Mouse (Mus musculus) CH12.LX (cell line): ENCODE measurements at regions not wholly inside any gene's neighbourhood (a gene's known extent, or its start where the extent isn't known, plus 50 kb on each side); places are given as distances from the start of the nearest gene placed in this dataset.

Experiments used
- DNase-seq: peaks from one replicate; pipeline ENCODE4 v3.0.0-alpha.2; 2013; ENCODE audit errors: extremely low read depth
- H3K27ac ChIP-seq: 2 replicates; pipeline ENCODE4 v1.5.1; 2012; ENCODE audit warnings: low read depth, mild to moderate bottlenecking, control low read depth, moderate library complexity; ENCODE audit not compliant: insufficient read depth
- H3K27me3 ChIP-seq: replicated peaks from 2 replicates; pipeline ENCODE3; 2012; ENCODE audit warnings: inconsistent platforms
- H3K36me3 ChIP-seq, 2 experiments: replicated peaks in 1 of 2; 2 replicates each; pipeline versions ENCODE3 to v1.6.1; 2012; ENCODE audit warnings: inconsistent platforms in 1 of 2, low read length in 1 of 2, mild to moderate bottlenecking in 1 of 2, mixed read lengths in 1 of 2, moderate library complexity in 1 of 2; ENCODE audit not compliant: control insufficient read depth in 1 of 2, insufficient read depth in 1 of 2
- H3K4me1 ChIP-seq, 2 experiments: 2 replicates each; pipeline ENCODE4 v1.6.1; 2012; ENCODE audit warnings: inconsistent platforms in 1 of 2, moderate library complexity in 1 of 2; ENCODE audit not compliant: insufficient read depth in 2 of 2, control insufficient read depth in 1 of 2
- H3K4me2 ChIP-seq: 2 replicates; pipeline ENCODE4 v1.6.1; 2012; ENCODE audit warnings: low read depth, mild to moderate bottlenecking, control low read depth; ENCODE audit not compliant: poor library complexity, insufficient read depth, severe bottlenecking
- H3K4me3 ChIP-seq, 3 experiments: fragments of 150-350 bp in 1 of 3; sonication (generic) in 1 of 3; replicated peaks in 1 of 3; 2 replicates each; pipeline versions ENCODE3 to v1.5.1; 2011 to 2012; ENCODE audit warnings: low read depth in 2 of 3, low read length in 2 of 3, mild to moderate bottlenecking in 2 of 3, moderate library complexity in 2 of 3, control low read depth in 1 of 3, improper control_type of control experiment in 1 of 3, inconsistent platforms in 1 of 3, mixed read lengths in 1 of 3; ENCODE audit not compliant: poor library complexity in 1 of 3
- H3K79me2 ChIP-seq: replicated peaks from 2 replicates; pipeline ENCODE4 v1.6.1; 2012; ENCODE audit warnings: mild to moderate bottlenecking, moderate library complexity; ENCODE audit not compliant: control insufficient read depth, poor library complexity, insufficient read depth, severe bottlenecking; ENCODE audit errors: extremely low read depth
- H3K9ac ChIP-seq: 2 replicates; pipeline ENCODE4 v1.6.1; 2012; ENCODE audit warnings: low read depth, mild to moderate bottlenecking, control low read depth, moderate library complexity; ENCODE audit not compliant: insufficient read depth
- H3K9me3 ChIP-seq: replicated peaks from 2 replicates; pipeline ENCODE3; 2012; ENCODE audit warnings: low read length, inconsistent platforms, mixed read lengths
- BHLHE40 ChIP-seq: IDR thresholded peaks from 2 replicates; pipeline ENCODE4 v1.6.1; 2011; ENCODE audit warnings: mild to moderate bottlenecking, low read depth, low read length, improper control_type of control experiment
- CHD1 ChIP-seq: IDR thresholded peaks from 2 replicates; pipeline ENCODE4 v1.6.1; 2012; ENCODE audit warnings: low read depth, low read length, improper control_type of control experiment, inconsistent platforms
- CHD2 ChIP-seq: IDR thresholded peaks from 2 replicates; pipeline ENCODE4 v1.6.1; 2011; ENCODE audit warnings: low read length, improper control_type of control experiment
- CTCF ChIP-seq, 2 experiments: IDR thresholded peaks in 1 of 2; conservative IDR thresholded peaks in 1 of 2; 2 replicates each; pipeline ENCODE4 v1.5.1; 2011 to 2012; ENCODE audit warnings: low read depth in 2 of 2, low read length in 2 of 2, improper control_type of control experiment in 1 of 2, inconsistent platforms in 1 of 2, mild to moderate bottlenecking in 1 of 2, moderate library complexity in 1 of 2
- E2F4 ChIP-seq: IDR thresholded peaks from 2 replicates; pipeline ENCODE4 v1.6.1; 2011; ENCODE audit warnings: low read depth, low read length, improper control_type of control experiment; ENCODE audit not compliant: insufficient replicate concordance
- ETS1 ChIP-seq: conservative IDR thresholded peaks from 2 replicates; pipeline ENCODE4 v1.6.1; 2012; ENCODE audit warnings: low read depth, mild to moderate bottlenecking, inconsistent platforms, low read length, improper control_type of control experiment, moderate library complexity
- HCFC1 ChIP-seq: IDR thresholded peaks from 2 replicates; pipeline ENCODE4 v1.6.1; 2012; ENCODE audit warnings: low read depth, mild to moderate bottlenecking, inconsistent platforms, low read length, improper control_type of control experiment
- IRF4 ChIP-seq: IDR thresholded peaks from 2 replicates; pipeline ENCODE4 v1.6.1; 2014; ENCODE audit warnings: low read depth, mild to moderate bottlenecking, inconsistent platforms, low read length, improper control_type of control experiment
- JUND ChIP-seq: conservative IDR thresholded peaks from 2 replicates; pipeline ENCODE4 v1.6.1; 2011; ENCODE audit warnings: low read depth, low read length, improper control_type of control experiment
- MEF2A ChIP-seq: IDR thresholded peaks from 2 replicates; pipeline ENCODE4 v1.6.1; 2014; ENCODE audit warnings: low read depth, mild to moderate bottlenecking, inconsistent platforms, low read length, improper control_type of control experiment, borderline replicate concordance
- MXI1 ChIP-seq: IDR thresholded peaks from 2 replicates; pipeline ENCODE4 v1.6.1; 2011; ENCODE audit warnings: mild to moderate bottlenecking, low read depth, low read length, improper control_type of control experiment
- MYC ChIP-seq: IDR thresholded peaks from 2 replicates; pipeline ENCODE4 v1.6.1; 2011; ENCODE audit warnings: low read depth, mild to moderate bottlenecking, improper control_type of control experiment, low read length
- POLR2A ChIP-seq: IDR thresholded peaks from 2 replicates; pipeline ENCODE4 v1.6.1; 2011; ENCODE audit warnings: low read depth, mild to moderate bottlenecking, improper control_type of control experiment, low read length
- POLR2AphosphoS2 ChIP-seq: IDR thresholded peaks from 2 replicates; pipeline ENCODE4 v1.6.1; 2011; ENCODE audit warnings: low read depth, low read length, improper control_type of control experiment
- RAD21 ChIP-seq: IDR thresholded peaks from 2 replicates; pipeline ENCODE4 v1.6.1; 2011; ENCODE audit warnings: low read depth, mild to moderate bottlenecking, low read length, improper control_type of control experiment, moderate library complexity
- UBTF ChIP-seq: IDR thresholded peaks from 2 replicates; pipeline ENCODE4 v1.6.1; 2012; ENCODE audit warnings: low read depth, mild to moderate bottlenecking, inconsistent platforms, low read length, improper control_type of control experiment, moderate library complexity
- USF1 ChIP-seq: IDR thresholded peaks from 2 replicates; pipeline ENCODE4 v1.6.1; 2014; ENCODE audit warnings: low read depth, mild to moderate bottlenecking, inconsistent platforms, low read length, improper control_type of control experiment
- ZNF384 ChIP-seq: IDR thresholded peaks from 2 replicates; pipeline ENCODE4 v1.6.1; 2012; ENCODE audit warnings: low read depth, low read length, improper control_type of control experiment, inconsistent platforms
- dilution Hi-C: fragments of 300-500 bp; cut with MboI; formaldehyde crosslinking; loops from 2 replicates; pipeline ENCODE4 v1.14.3; 2020; ENCODE audit warnings: low sequenced_read_pairs; ENCODE audit not compliant: extremely low pct_unique_long_range_greater_than_20kb, extremely low pct_ligation_motif_present
- in situ Hi-C: fragments of 300-500 bp; cut with MboI; formaldehyde crosslinking; loops from 3 replicates; pipeline ENCODE4 v1.14.3; 2019; ENCODE audit warnings: low sequenced_read_pairs, low pct_ligation_motif_present, low pct_unique_long_range_greater_than_20kb, mixed read lengths

DNA sequence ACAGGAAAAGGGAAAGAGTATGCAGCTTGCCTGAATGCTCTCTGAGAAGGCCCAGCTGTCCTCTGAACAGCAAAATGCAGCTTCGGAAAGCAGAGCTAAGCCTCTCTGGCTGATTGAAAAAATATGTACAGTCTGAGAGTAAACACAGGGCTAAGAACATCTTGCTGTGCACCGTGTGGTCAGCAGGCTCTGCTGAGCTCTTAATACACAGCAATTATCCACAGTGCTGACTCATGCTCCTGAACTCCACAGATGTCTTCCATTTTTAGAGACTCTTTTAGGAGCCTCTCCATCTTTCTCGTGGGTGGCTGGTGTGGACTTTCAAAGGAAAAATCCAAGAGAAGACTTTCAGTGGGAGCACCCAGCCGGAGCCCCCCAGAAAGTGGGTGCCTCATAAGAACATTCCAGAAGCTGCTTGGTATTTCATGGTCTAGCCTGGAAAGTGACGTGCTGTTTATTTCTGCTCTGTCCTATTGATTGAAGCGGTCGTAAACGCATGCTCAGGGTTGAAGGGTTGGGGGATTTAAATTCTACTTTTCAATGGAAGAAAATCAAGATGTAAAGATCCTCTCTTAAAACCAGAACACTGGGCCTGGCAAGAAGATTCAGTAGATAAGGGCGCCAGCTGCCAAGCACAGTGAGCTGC lies 209.5 kb downstream of the Mreg start:
- H3K9me3 ChIP-seq, result no peaks in the 10 kb centered on the region
- H3K27me3 ChIP-seq, result no peaks in the 10 kb centered on the region
- H3K4me1 ChIP-seq, result no peaks in the 10 kb centered on the region
- H3K4me2 ChIP-seq, result no peak overlapping the region
- TF ChIP-seq HCFC1 (no peak), MXI1 (no peak), CHD2 (no peak), MYC (no peak), POLR2A (no peak), ETS1 (no peak), CHD1 (no peak), CTCF (conservative IDR thresholded peaks at IDR 0.05 in 1 of 2, IDR thresholded peaks at IDR 0.05 in 1 of 2; ENCODE audit: low read depth in 2 of 2, low read length in 2 of 2) (no peak), JUND (no peak)
- TF ChIP-seq, all 38 proteins: peak for 0
- H3K9ac ChIP-seq, result no peak overlapping the region
- in situ Hi-C loops, result no loop called here
- no peaks in the 10 kb centered on the region for H3K79me2 ChIP-seq
- H3K36me3 ChIP-seq, result no peaks in the 10 kb centered on the region
- dilution Hi-C loops, result no loop called here
- H3K27ac ChIP-seq, result no peak overlapping the region
- H3K4me3 ChIP-seq, result no peak overlapping the region
- DNase-seq, result no peak

DNA sequence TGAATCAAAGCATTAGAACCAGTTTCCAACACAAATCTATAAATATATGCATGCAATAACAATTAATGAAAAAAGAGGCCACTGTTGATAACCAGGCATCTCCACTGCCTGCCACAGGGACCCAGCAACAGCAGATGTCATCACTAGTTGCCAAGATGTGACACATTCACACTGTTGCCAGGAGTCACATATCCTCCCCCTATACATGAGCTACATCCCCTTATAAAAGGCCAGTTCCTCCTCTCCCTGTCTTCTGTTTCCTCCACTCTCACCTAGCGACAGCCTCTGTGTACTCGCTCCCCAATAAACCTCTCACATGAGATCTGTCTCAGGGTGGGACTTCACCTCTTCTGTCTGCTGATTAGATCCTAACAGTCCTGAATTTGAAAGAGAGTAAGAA lies 211.4 kb downstream of the Mreg start:
- no peaks in the 10 kb centered on the region for H3K9me3 ChIP-seq
- H3K4me1 ChIP-seq, result no peaks in the 10 kb centered on the region
- no peak overlapping the region for H3K4me2 ChIP-seq
- H3K27ac ChIP-seq, result no peak overlapping the region
- H3K79me2 ChIP-seq, result no peaks in the 10 kb centered on the region
- no peak overlapping the region for H3K4me3 ChIP-seq
- H3K9ac ChIP-seq, result no peak overlapping the region
- dilution Hi-C loops (no loop called here), in situ Hi-C loops (no loop called here)
- TF ChIP-seq BHLHE40, result no peak
- TF ChIP-seq IRF4, result no peak
- no peak for TF ChIP-seq UBTF
- no peak for TF ChIP-seq RAD21
- TF ChIP-seq USF1, result no peak
- no peak for TF ChIP-seq MEF2A
- TF ChIP-seq CTCF (conservative IDR thresholded peaks at IDR 0.05 in 1 of 2, IDR thresholded peaks at IDR 0.05 in 1 of 2; ENCODE audit: low read depth in 2 of 2, low read length in 2 of 2), result no peak
- no peak for TF ChIP-seq POLR2AphosphoS2
- no peak for TF ChIP-seq ETS1
- no peak for TF ChIP-seq ZNF384
- TF ChIP-seq HCFC1, result no peak
- TF ChIP-seq E2F4, result no peak
- TF ChIP-seq MYC, result no peak
- TF ChIP-seq CHD2, result no peak
- H3K27me3 ChIP-seq, result no peaks in the 10 kb centered on the region
- no peak for DNase-seq
- H3K36me3 ChIP-seq, result no peaks in the 10 kb centered on the region
